Mouse (Mus musculus) ES-Bruce4 (cell line): Measurements from ENCODE around the gene Syvn1.

ENCODE experiments used
- CTCF ChIP-seq: IDR thresholded peaks from one replicate; pipeline ENCODE4 v1.8.1; 2011; ENCODE audit warnings: low read depth, low read length
- POLR2A ChIP-seq: IDR thresholded peaks from one replicate; pipeline ENCODE4 v1.8.1; 2011; ENCODE audit warnings: low read length; ENCODE audit not compliant: insufficient read depth

- TF ChIP-seq CTCF: no peak
- TF ChIP-seq POLR2A: no peak
These were observed 14.7 kb downstream of the Syvn1 start, which contains the start of gene Znhit2 for GRCm38 (mm10) chr19:6061021-6061533.
